Mouse (Mus musculus) bone marrow, adult 2 months (tissue): ENCODE measurements around the gene Nfix.

ENCODE experiments used
- CTCF ChIP-seq: fragments of 200-500 bp; IDR thresholded peaks from 2 replicates; pipeline ENCODE4 v1.5.1; 2011; ENCODE audit warnings: low read length, control low read depth; ENCODE audit not compliant: control insufficient read depth, insufficient read depth
- POLR2A ChIP-seq: fragments of 200-500 bp; IDR thresholded peaks from 2 replicates; pipeline ENCODE4 v1.6.1; 2011; ENCODE audit warnings: low read depth, mild to moderate bottlenecking, control low read depth, low read length, borderline replicate concordance; ENCODE audit not compliant: control insufficient read depth

DNA sequence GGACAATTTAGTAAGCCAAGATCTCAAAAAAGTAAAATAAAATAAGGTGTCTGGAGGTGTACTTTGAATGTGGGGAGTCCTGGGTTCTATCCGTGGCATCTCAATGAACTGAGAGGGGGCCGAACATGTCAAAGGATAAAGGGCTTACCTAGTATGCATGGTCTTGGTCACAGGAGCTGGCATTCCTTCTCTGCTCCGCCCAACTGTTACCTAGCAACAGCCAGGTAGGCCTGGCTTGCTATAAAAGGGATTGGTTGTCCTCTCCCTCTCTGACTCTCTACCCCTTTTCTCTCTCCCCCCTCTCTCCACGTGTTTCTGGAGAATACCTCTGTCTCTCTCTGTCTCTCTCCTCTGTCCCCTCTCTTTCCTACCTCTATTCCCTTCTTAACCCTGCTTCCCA lies 142.5 kb downstream of the Nfix start:
- no peak for TF ChIP-seq CTCF
- no peak for TF ChIP-seq POLR2A
